Mouse (Mus musculus) C2C12 (cell line): ENCODE measurements around the gene Pde1c.

Experiments
- CTCF ChIP-seq: IDR thresholded peaks from one replicate; pipeline ENCODE4 v1.5.1; 2011; ENCODE audit not compliant: control insufficient read depth, insufficient read depth, insufficient read length
- USF1 ChIP-seq: IDR thresholded peaks from one replicate; pipeline ENCODE4 v1.6.1; 2011; ENCODE audit warnings: low read depth, mild to moderate bottlenecking, control low read depth, moderate library complexity

DNA sequence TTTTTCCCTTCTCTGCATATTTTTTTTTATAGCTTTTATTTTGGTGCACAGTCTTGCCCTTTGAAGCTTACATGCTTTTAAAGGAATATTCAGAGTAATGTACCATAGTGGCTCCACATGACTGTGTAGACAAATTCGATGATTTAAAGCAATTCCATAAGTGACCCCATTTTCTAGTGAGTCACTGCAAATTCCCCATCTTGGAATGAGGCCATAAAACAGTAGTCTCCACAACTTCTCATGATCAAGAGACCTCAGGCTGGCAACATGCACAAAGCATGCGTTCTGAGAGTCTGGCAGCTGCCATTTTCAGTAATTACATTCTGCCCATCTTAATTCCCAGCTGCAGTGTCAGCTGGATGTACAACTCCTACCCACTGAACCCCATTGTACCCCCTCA lies 297.2 kb downstream of the Pde1c start:
- TF ChIP-seq CTCF = no peak
- TF ChIP-seq USF1 = no peak
